Mouse (Mus musculus) testis, postnatal 10 days (tissue): ENCODE data around the gene Matn4.
A peak's percentile ranks its signal among the peaks of the same experiment; 100 is the strongest.

Experiments
- DNase-seq: peaks from one replicate; pipeline ENCODE4 v3.0.0; 2021; ENCODE audit warnings: low spot score

The Matn4 gene

GRCm38 (mm10) chr2:164407708-164408107 is 2.7 kb upstream of the Matn4 start:
- DNase-seq: peak; percentile 85

GRCm38 (mm10) chr2:164405519-164405918 is 559 bp upstream of the Matn4 start:
- DNase-seq: no peak

GRCm38 (mm10) chr2:164404082-164404990 is 624 bp downstream of the Matn4 start:
- DNase-seq: no peak

- no peak for DNase-seq
These were observed 1.4 kb downstream of the Matn4 start for GRCm38 (mm10) chr2:164403396-164404081.

GRCm38 (mm10) chr2:164402906-164403305 is 2.1 kb downstream of the Matn4 start, which contains the start of gene Rbpjl:
Gene Rbpjl (plus strand): TSS chr2:164403141.
- DNase-seq: peak; percentile 89

GRCm38 (mm10) chr2:164396911-164397310 is 8.0 kb downstream of the Matn4 start:
- DNase-seq: no peak

GRCm38 (mm10) chr2:164396076-164396475 is 8.9 kb downstream of the Matn4 start:
- DNase-seq: no peak

- DNase-seq: no peak
These were observed 11.8 kb downstream of the Matn4 start for GRCm38 (mm10) chr2:164393126-164393525.

GRCm38 (mm10) chr2:164389499-164389898 is 15.5 kb downstream of the Matn4 start:
- peak; percentile 92 for DNase-seq

- no peak for DNase-seq
These were observed 15.9 kb downstream of the Matn4 start, which contains the start of gene Slpi for GRCm38 (mm10) chr2:164389020-164389419. Gene Slpi (minus strand): TSS chr2:164389095.

- peak; percentile 77 for DNase-seq
These were observed 18.0 kb downstream of the Matn4 start for GRCm38 (mm10) chr2:164386953-164387352.

GRCm38 (mm10) chr2:164385927-164386763 is 18.8 kb downstream of the Matn4 start:
- peak; percentile 83 for DNase-seq

- DNase-seq: peak; percentile 28
These were observed 21.1 kb downstream of the Matn4 start for GRCm38 (mm10) chr2:164383656-164384399.

- DNase-seq: no peak
These were observed 22.0 kb downstream of the Matn4 start for GRCm38 (mm10) chr2:164382971-164383370.

- peak; percentile 56 for DNase-seq
These were observed 23.2 kb downstream of the Matn4 start for GRCm38 (mm10) chr2:164381726-164382125.

- DNase-seq: peak; percentile 34
These were observed 27.2 kb downstream of the Matn4 start for GRCm38 (mm10) chr2:164377478-164378426.

GRCm38 (mm10) chr2:164373187-164373586 is 31.8 kb downstream of the Matn4 start:
- peak; percentile 23 for DNase-seq

GRCm38 (mm10) chr2:164372408-164373053 is 32.4 kb downstream of the Matn4 start:
- no peak for DNase-seq

GRCm38 (mm10) chr2:164371371-164371770 is 33.6 kb downstream of the Matn4 start:
- DNase-seq: no peak
